Mouse (Mus musculus): ENCODE data around the gene Rnf24. TPM values are rescaled to one million over a fixed set of nuclear protein-coding genes. Genes with fewer than 3 reads are reported as not detected.
"Not testable (repeated sequence)": the region's sequence is repeated elsewhere in the genome, so short reads cannot be mapped to it uniquely, and the experiment has no call there.

The Rnf24 gene
- polyA plus RNA-seq, 1 experiment from 2014 or later: 0.57 TPM

- Histone ChIP-seq H3K4me1 (no peaks in the 10 kb centered on the region), H3K9ac (no peak overlapping the region), H3K36me3 (peaks cover 44% of the 10 kb centered on the region), H3K27ac (no peak overlapping the region), H3K9me3 (replicated peaks) (no peaks in the 10 kb centered on the region), H3K27me3 (replicated peaks) (no peaks in the 10 kb centered on the region), H3K4me3 (no peak overlapping the region), H3K4me2 (no peak overlapping the region)
- WGBS (ENCODE audit: insufficient replicate concordance): 68% methylated on average over 2 of the region's 2 CpGs
- no peak for ATAC-seq
Measured at GRCm38 (mm10) chr2:131300485-131300884, 52.2 kb downstream of the Rnf24 start.

GRCm38 (mm10) chr2:131298674-131299073 is 54.0 kb downstream of the Rnf24 start:
- H3K36me3 ChIP-seq: peaks cover 62% of the 10 kb centered on the region
- ATAC-seq; H3K9ac ChIP-seq; H3K4me1 ChIP-seq; H3K27me3 ChIP-seq (replicated peaks); H3K27ac ChIP-seq; H3K4me3 ChIP-seq; H3K9me3 ChIP-seq (replicated peaks); H3K4me2 ChIP-seq: not testable (repeated sequence)
- WGBS (ENCODE audit: insufficient replicate concordance): 83% methylated on average over 7 of the region's 7 CpGs

GRCm38 (mm10) chr2:131296746-131297261 is 55.9 kb downstream of the Rnf24 start:
- H3K4me1 ChIP-seq: no peaks in the 10 kb centered on the region
- H3K9ac ChIP-seq: no peak overlapping the region
- H3K4me3 ChIP-seq: no peak overlapping the region
- peaks cover 75% of the 10 kb centered on the region for H3K36me3 ChIP-seq
- H3K27ac ChIP-seq: no peak overlapping the region
- no peaks in the 10 kb centered on the region for H3K9me3 ChIP-seq (replicated peaks)
- 88% methylated on average over 2 of the region's 2 CpGs for WGBS (ENCODE audit: insufficient replicate concordance)
- H3K27me3 ChIP-seq (replicated peaks): no peaks in the 10 kb centered on the region
- no peak overlapping the region for H3K4me2 ChIP-seq
- no peak for ATAC-seq

GRCm38 (mm10) chr2:131290669-131291068 is 62.0 kb downstream of the Rnf24 start:
- no peaks in the 10 kb centered on the region for H3K4me1 ChIP-seq
- ATAC-seq: no peak
- H3K27ac ChIP-seq: no peak overlapping the region
- peaks cover 95% of the 10 kb centered on the region for H3K36me3 ChIP-seq
- no peak overlapping the region for H3K4me2 ChIP-seq
- no peaks in the 10 kb centered on the region for H3K27me3 ChIP-seq (replicated peaks)
- H3K9me3 ChIP-seq (replicated peaks): no peaks in the 10 kb centered on the region
- no peak overlapping the region for H3K4me3 ChIP-seq
- no peak overlapping the region for H3K9ac ChIP-seq

- H3K36me3 ChIP-seq: peaks cover 90% of the 10 kb centered on the region
- no peak overlapping the region for H3K27ac ChIP-seq
- H3K27me3 ChIP-seq (replicated peaks): no peaks in the 10 kb centered on the region
- 84% methylated on average over 1 of the region's 1 CpGs for WGBS (ENCODE audit: insufficient replicate concordance)
- no peaks in the 10 kb centered on the region for H3K9me3 ChIP-seq (replicated peaks)
- no peak for ATAC-seq
- H3K9ac ChIP-seq: no peak overlapping the region
- no peak overlapping the region for H3K4me2 ChIP-seq
- no peaks in the 10 kb centered on the region for H3K4me1 ChIP-seq
- H3K4me3 ChIP-seq: no peak overlapping the region
Measured at GRCm38 (mm10) chr2:131286276-131286675, 66.4 kb downstream of the Rnf24 start.

DNA sequence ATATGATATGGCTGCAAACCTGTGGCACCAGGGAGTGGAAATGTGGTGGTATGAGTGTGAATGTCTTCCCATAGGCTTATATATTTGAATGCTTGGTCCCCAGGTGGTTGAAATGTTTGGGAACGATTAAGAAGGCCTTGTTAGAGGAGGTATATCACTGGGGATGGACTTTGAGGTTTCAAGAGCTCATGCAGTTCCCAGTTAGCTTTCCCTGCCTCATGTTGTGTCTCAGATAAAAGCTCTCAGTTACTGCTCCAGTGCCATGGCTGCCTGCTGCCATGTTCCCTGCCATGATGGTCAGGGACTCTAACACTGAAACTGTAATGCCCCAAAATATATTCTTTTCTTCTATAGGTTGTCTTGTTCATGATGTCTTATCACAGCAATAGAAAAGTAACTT is 71.1 kb downstream of the Rnf24 start:
- no peaks in the 10 kb centered on the region for H3K4me1 ChIP-seq
- no peak for ATAC-seq
- H3K4me3 ChIP-seq: no peak overlapping the region
- H3K4me2 ChIP-seq: no peak overlapping the region
- no peak overlapping the region for H3K27ac ChIP-seq
- WGBS (ENCODE audit: insufficient replicate concordance): 93% methylated on average over 1 of the region's 1 CpGs
- peaks cover 94% of the 10 kb centered on the region for H3K36me3 ChIP-seq
- no peak overlapping the region for H3K9ac ChIP-seq
- H3K27me3 ChIP-seq (replicated peaks): no peaks in the 10 kb centered on the region
- H3K9me3 ChIP-seq (replicated peaks): no peaks in the 10 kb centered on the region

GRCm38 (mm10) chr2:131276722-131277121 is 76.0 kb downstream of the Rnf24 start:
- H3K4me2 ChIP-seq: no peak overlapping the region
- ATAC-seq: no peak
- no peaks in the 10 kb centered on the region for H3K9me3 ChIP-seq (replicated peaks)
- H3K4me3 ChIP-seq: no peak overlapping the region
- H3K27me3 ChIP-seq (replicated peaks): no peaks in the 10 kb centered on the region
- H3K4me1 ChIP-seq: no peaks in the 10 kb centered on the region
- H3K27ac ChIP-seq: no peak overlapping the region
- WGBS (ENCODE audit: insufficient replicate concordance): 79% methylated on average over 5 of the region's 5 CpGs
- peaks cover 87% of the 10 kb centered on the region for H3K36me3 ChIP-seq
- no peak overlapping the region for H3K9ac ChIP-seq

- Histone ChIP-seq H3K27me3 (replicated peaks) (no peaks in the 10 kb centered on the region), H3K4me1 (no peaks in the 10 kb centered on the region), H3K9me3 (replicated peaks) (no peaks in the 10 kb centered on the region), H3K4me2 (no peak overlapping the region), H3K9ac (no peak overlapping the region), H3K4me3 (no peak overlapping the region), H3K27ac (no peak overlapping the region), H3K36me3 (peaks cover 87% of the 10 kb centered on the region)
- ATAC-seq: no peak
- WGBS (ENCODE audit: insufficient replicate concordance): 96% methylated on average over 3 of the region's 3 CpGs
Measured at GRCm38 (mm10) chr2:131275493-131275892, 77.2 kb downstream of the Rnf24 start.

DNA sequence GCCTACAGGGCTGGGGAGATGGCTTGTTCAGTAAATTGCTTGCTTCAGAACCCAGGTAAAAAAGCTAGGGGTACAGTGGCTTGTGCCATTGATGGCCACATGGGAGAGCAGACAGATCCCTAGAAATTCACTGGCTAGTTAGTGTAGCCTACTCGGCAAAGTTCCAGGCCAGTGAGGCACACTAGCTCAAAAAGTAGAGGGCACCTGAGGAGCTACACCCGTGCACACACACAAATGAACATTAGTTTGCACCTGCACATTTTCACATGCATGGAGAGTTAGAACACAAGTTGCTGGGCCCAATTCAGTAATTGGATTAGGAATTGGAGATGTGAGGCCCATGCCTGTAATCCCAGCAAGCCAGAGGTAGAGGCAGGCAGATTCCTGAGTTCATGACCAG is 87.6 kb downstream of the Rnf24 start:
- H3K27ac ChIP-seq: peak overlapping the region; percentile 99
- H3K36me3 ChIP-seq: peaks cover 36% of the 10 kb centered on the region
- H3K9me3 ChIP-seq (replicated peaks): no peaks in the 10 kb centered on the region
- H3K27me3 ChIP-seq (replicated peaks): no peaks in the 10 kb centered on the region
- peaks cover 42% of the 10 kb centered on the region for H3K4me1 ChIP-seq
- H3K4me3 ChIP-seq: peak overlapping the region; percentile 75; the same call in 1 of the 2 replicates
- no peak for ATAC-seq
- peak overlapping the region; percentile 73 for H3K4me2 ChIP-seq
- peak overlapping the region; percentile 93; the same call in 1 of the 2 replicates for H3K9ac ChIP-seq
- 81% methylated on average over 2 of the region's 2 CpGs for WGBS (ENCODE audit: insufficient replicate concordance)

DNA sequence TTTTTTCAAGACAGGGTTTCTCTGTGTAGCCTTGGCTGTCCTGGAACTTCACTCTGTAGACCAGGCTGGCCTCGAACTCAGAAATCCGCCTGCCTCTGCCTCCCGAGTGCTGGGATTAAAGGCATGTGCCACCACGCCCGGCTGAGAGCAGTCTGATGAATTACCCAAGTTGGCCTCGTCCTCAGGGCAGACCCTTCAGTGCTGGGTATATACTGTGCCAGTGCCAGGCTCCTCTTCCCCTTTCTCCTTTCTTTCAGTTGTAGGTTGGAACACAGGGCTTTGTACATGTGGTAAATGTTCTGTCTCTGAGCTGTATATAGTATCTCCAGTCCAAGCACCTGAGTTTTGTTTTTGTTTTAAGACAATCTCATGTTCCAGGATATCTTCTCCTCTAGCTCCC is 88.7 kb downstream of the Rnf24 start:
- peak overlapping the region; percentile 73 for H3K4me2 ChIP-seq
- H3K4me1 ChIP-seq: peaks cover 53% of the 10 kb centered on the region
- WGBS (ENCODE audit: insufficient replicate concordance): 60% methylated on average over 6 of the region's 6 CpGs
- peak overlapping the region; percentile 75 for H3K4me3 ChIP-seq
- no peak for ATAC-seq
- H3K27ac ChIP-seq: peak overlapping the region; percentile 99
- peaks cover 26% of the 10 kb centered on the region for H3K36me3 ChIP-seq
- no peaks in the 10 kb centered on the region for H3K27me3 ChIP-seq (replicated peaks)
- no peaks in the 10 kb centered on the region for H3K9me3 ChIP-seq (replicated peaks)
- peak overlapping the region; percentile 93 for H3K9ac ChIP-seq

- Histone ChIP-seq H3K9me3 (replicated peaks) (no peaks in the 10 kb centered on the region), H3K27me3 (replicated peaks) (no peaks in the 10 kb centered on the region), H3K36me3 (peaks cover 21% of the 10 kb centered on the region; the same call in 1 of the 2 replicates), H3K4me1 (peaks cover 62% of the 10 kb centered on the region), H3K4me3 (peak overlapping the region; percentile 75), H3K9ac (peak overlapping the region; percentile 93), H3K27ac (peak overlapping the region; percentile 99), H3K4me2 (peak overlapping the region; percentile 73)
- under 1% methylated on average over 58 of the region's 59 CpGs for WGBS (ENCODE audit: insufficient replicate concordance)
- ATAC-seq: peak; percentile 79
Measured at GRCm38 (mm10) chr2:131262680-131263670, 89.7 kb downstream of the Rnf24 start.

GRCm38 (mm10) chr2:131262213-131262672 is 90.4 kb downstream of the Rnf24 start, which contains the start of gene Pank2:
Gene Pank2, plus strand, starts transcription at chr2:131262495.
- H3K4me1 ChIP-seq: peaks cover 69% of the 10 kb centered on the region
- H3K27me3 ChIP-seq (replicated peaks): no peaks in the 10 kb centered on the region
- 0% methylated on average over 47 of the region's 49 CpGs for WGBS (ENCODE audit: insufficient replicate concordance)
- peak within 1 kb of the TSS; percentile 93 for H3K9ac ChIP-seq
- H3K36me3 ChIP-seq: peaks cover 21% of the 10 kb centered on the region; the same call in 1 of the 2 replicates
- H3K9me3 ChIP-seq (replicated peaks): no peaks in the 10 kb centered on the region
- peak within 1 kb of the TSS; percentile 99 for H3K27ac ChIP-seq
- ATAC-seq: peak; percentile 94
- peak within 1 kb of the TSS; percentile 75 for H3K4me3 ChIP-seq
- peak within 1 kb of the TSS; percentile 73 for H3K4me2 ChIP-seq

Data from liver, embryonic 12.5 days (tissue).